Mouse (Mus musculus) embryonic stem cell, embryonic (primary cell): Measurements from ENCODE around the gene Gm6169.
"Not testable (repeated sequence)": the region's sequence is repeated elsewhere in the genome, so short reads cannot be mapped to it uniquely, and the experiment has no call there.

Experiments used
- CTCF ChIA-PET, 4 experiments: fragments of 300-600 bp in 2 of 4; fragments of 350-600 bp in 2 of 4; sonication (Branson Sonifier 250); formaldehyde crosslinking; loops; one replicate each; lab custom pipeline; 2022; ENCODE audit warnings: inconsistent platforms in 2 of 4; lab: Charles Lee
- POLR2A ChIA-PET, 4 experiments: fragments of 300-600 bp in 2 of 4; fragments of 350-600 bp in 2 of 4; sonication (Branson Sonifier 250); formaldehyde crosslinking; loops; one replicate each; lab custom pipeline; 2022; ENCODE audit warnings: antibody characterized with exemption in 4 of 4, inconsistent platforms in 1 of 4; lab: Charles Lee

Gm6169 gene

GRCm38 (mm10) chr13:97099187-97099852 is at the start of gene Gm6169:
TSS of gene Gm6169 (minus strand) at chr13:97099237.
- POLR2A ChIA-PET = interaction anchor here (0.6 to 1.9 kb wide), 27 partner anchors 9 to 1482 kb away, joined by 3 to 14 read pairs (median 4); partner anchors contain the start of genes Fam169a (in 2 of the 4), Gfm2 (in 2 of the 4), Nsa2 (in 2 of the 4) and Enc1 (in 1 of the 4)
- CTCF ChIA-PET = interaction anchor here (0.5 to 1.6 kb wide), 34 partner anchors 9 to 1876 kb away, joined by 3 to 14 read pairs (median 3); partner anchors contain the start of genes Fam169a (in 3 of the 4), Gfm2 (in 1 of the 4) and Nsa2 (in 1 of the 4)

DNA sequence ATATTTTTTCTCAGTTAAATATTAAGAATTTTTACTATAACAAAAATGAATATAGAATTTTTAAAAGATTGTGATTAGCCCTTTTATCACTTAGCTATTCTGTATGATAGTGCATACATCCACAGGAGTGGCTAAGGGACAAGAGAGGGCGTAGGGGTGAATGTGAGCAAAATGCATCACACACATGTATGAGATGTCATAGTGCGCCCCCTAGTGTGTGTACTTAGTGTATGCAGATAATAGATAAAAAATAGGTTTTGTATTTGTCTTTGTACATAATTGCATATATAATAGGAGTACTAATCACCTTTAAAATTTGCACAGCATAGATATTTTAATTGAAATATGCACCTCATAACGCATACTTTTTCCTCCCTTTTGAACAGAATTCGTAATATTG is 46.8 kb upstream of the Gm6169 start:
- POLR2A ChIA-PET = interaction anchor here in 1 of 4 experiments (0.7 to 1.7 kb wide), 5 partner anchors 8 to 517 kb away, joined by 3 to 7 read pairs (median 3); partner anchors contain the start of genes Gfm2 and Nsa2
- CTCF ChIA-PET = interaction anchor here in 1 of 4 experiments (0.5 kb wide), 1 partner anchor 12 kb away, joined by 8 read pairs; no protein-coding TSS in a partner anchor

DNA sequence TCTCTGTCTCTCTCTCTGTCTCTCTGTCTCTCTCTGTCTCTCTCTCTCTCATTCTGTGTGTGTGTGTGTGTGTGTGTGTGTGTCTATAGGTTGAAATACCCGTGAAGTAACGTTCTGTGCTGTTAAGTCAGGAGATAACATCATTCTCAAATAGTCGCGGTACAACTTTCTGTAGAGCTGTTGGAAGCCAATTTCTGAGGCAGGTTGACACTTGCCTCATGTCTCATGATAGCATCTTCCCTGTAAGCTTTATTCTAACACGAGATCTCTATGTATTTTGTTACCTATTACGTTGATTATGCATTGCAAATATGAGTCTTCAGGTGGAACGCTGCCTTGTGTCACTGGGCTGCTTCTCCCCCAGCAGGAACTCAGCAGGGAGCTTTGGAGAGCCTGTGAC is 43.3 kb upstream of the Gm6169 start:
- POLR2A ChIA-PET = interaction anchor here in 3 of 4 experiments (0.7 to 1.8 kb wide), 5 partner anchors 43 to 318 kb away, joined by 3 to 6 read pairs (median 3); partner anchors contain the start of gene Hexb (in 1 of the 3)
- CTCF ChIA-PET = interaction anchor here in 1 of 4 experiments (1.0 kb wide), 1 partner anchor 75 kb away, joined by 4 read pairs; the partner anchor contains the start of gene Fam169a

- CTCF ChIA-PET = interaction anchor here (0.6 to 1.5 kb wide), 10 partner anchors 10 to 415 kb away, joined by 3 to 7 read pairs (median 3); partner anchors contain the start of gene Gm6169 (in 1 of the 4)
Measured at GRCm38 (mm10) chr13:97138404-97138931, 39.4 kb upstream of the Gm6169 start.

DNA sequence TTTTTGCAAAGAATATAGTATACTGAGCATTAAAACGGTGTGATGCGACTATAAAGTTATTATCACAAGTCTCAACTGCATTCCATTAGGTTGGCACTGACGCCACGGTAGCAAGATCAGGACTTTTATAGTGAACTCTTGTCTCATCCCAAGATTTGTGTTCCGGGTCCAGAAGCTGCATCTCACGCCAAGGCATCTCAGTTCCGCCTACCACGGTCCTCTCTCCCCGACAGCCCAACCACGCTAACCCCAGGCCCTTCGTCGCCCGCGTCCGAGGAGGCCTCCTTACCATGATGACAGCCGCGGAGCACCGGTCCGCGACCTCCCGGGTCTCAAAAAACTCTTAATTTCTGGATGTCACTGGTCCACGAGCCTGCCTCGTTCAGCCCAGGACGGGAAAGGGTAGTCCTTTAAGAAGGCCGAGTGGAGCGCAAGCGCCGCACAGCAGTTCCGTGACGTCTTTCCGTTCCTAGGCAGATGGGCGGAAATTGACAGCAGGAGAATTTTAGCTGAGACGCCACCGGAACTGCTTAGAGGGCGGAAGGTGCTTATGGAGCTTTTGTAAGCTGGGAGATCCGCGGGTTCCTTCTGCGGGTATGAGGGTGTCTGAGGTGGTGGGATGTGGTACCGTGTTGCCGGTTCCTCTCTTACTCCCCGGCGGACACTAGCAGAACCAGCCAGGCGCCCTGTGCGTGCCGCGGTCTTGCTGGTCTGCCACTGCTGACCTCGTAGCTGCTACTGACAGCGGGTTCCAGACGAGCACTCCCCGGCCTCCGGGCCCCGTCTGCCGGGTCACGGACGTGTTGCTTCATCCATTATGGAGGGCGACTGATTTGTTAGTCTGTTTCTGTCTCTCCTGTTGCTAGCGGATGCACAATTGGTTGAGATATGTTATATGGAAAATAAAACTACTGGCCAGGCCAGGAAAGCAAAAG is 38.7 kb upstream of the Gm6169 start, which contains the start of the genes Gfm2 and Nsa2:
Gene Gfm2 (plus strand): TSS at position 472 of the 935 bp plus-strand sequence.
Gene Nsa2 (minus strand): TSS at position 472 of the 935 bp plus-strand sequence.
- POLR2A ChIA-PET = interaction anchor here (0.6 to 3.3 kb wide), 83 partner anchors 8 to 595 kb away, joined by 3 to 29 read pairs (median 4); partner anchors contain the start of genes Fam169a (in 3 of the 4), Hexb (in 2 of the 4), Col4a3bp (in 1 of the 4) and Enc1 (in 1 of the 4)
- CTCF ChIA-PET = interaction anchor here (0.8 to 1.5 kb wide), 6 partner anchors 10 to 72 kb away, joined by 3 to 7 read pairs (median 3); partner anchors contain the start of gene Gm6169 (in 1 of the 4)

More at GRCm38 (mm10) chr13:97138404-97138931, 39.4 kb upstream of the Gm6169 start:
- POLR2A ChIA-PET = interaction anchor here (0.6 to 3.3 kb wide), 82 partner anchors 8 to 596 kb away, joined by 3 to 29 read pairs (median 4); partner anchors contain the start of genes Fam169a (in 3 of the 4), Hexb (in 2 of the 4), Col4a3bp (in 1 of the 4) and Enc1 (in 1 of the 4)

- CTCF ChIA-PET, POLR2A ChIA-PET: not testable (repeated sequence)
Measured at GRCm38 (mm10) chr13:97130413-97130812, 31.4 kb upstream of the Gm6169 start.

GRCm38 (mm10) chr13:97129654-97130053 is 30.6 kb upstream of the Gm6169 start:
- CTCF ChIA-PET = not testable (repeated sequence)
- POLR2A ChIA-PET = interaction anchor here in 1 of 4 experiments (1.5 kb wide), 1 partner anchor 13 kb away, joined by 5 read pairs; no protein-coding TSS in a partner anchor

DNA sequence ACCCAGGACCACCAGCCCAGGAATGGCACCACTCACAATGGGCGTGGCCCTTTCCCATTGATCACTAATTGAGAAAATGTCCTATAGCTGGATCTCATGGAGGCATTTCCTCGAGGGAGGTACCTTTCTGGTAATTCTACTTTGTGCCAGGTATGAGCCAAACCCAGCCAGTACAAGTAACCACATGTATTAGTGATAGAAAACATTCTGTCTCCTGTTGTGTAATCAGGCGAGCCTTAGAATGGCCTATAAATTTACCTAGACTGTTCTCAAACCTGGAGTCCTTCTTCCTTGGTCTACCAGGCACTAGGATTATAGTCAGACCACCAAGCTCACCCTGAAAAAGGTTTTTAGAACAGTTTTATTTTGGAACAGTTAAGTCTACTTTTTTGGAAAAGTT is 22.3 kb upstream of the Gm6169 start:
- ChIA-PET CTCF (no interaction called here), POLR2A (interaction anchor here in 1 of 4 experiments (0.7 to 2.0 kb wide), 2 partner anchors 16 to 34 kb away, joined by 3 to 7 read pairs; partner anchors contain the start of genes Gfm2 and Nsa2)

DNA sequence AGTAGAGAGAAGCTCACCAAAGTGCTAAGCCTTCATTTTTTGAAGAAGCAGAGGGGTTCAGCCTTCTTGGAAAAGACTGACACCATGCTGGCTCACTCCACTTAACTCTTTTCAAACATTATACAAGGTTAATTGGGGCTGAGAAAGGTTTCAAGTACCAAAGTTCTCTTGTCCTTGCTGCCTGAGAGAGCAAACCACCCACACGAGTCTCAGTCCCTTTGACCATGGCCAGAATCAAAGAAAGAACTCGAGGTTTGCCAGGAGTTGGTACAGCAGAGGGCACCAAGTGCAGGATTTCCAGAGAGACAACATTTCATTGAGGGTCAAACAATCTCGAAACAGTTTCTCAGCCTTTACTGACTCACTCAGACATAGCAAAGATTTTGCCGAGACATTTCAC is 10.0 kb upstream of the Gm6169 start:
- CTCF ChIA-PET = interaction anchor here in 1 of 4 experiments (0.6 kb wide), 1 partner anchor 9 kb away, joined by 6 read pairs; no protein-coding TSS in a partner anchor
- POLR2A ChIA-PET = interaction anchor here in 1 of 4 experiments (1.5 kb wide), 1 partner anchor 14 kb away, joined by 5 read pairs; no protein-coding TSS in a partner anchor

DNA sequence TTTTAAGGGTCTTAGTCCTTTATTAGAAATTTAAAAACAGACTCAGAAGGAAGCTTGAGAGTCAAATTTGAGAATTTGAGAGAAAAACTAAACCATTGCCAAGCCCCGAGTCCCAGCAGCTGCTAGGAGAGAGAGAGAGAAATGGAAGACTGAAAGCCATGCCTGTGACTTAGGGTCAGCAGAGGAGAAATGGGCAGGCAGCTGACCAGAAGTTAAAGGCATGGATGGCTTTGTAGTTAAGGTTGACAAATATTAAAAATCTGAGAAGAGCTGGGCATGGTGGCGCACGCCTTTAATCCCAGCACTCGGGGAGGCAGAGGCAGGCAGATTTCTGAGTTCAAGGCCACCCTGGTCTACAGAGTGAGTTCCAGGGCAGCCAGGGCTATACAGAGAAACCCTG is 8.7 kb upstream of the Gm6169 start:
- ChIA-PET POLR2A (interaction anchor here in 2 of 4 experiments (0.6 to 0.8 kb wide), 2 partner anchors 29 to 30 kb away, joined by 3 read pairs; partner anchors contain the start of genes Gfm2 (in 1 of the 2) and Nsa2 (in 1 of the 2)), CTCF (interaction anchor here in 1 of 4 experiments (0.6 kb wide), 1 partner anchor 99 kb away, joined by 3 read pairs; no protein-coding TSS in a partner anchor)

DNA sequence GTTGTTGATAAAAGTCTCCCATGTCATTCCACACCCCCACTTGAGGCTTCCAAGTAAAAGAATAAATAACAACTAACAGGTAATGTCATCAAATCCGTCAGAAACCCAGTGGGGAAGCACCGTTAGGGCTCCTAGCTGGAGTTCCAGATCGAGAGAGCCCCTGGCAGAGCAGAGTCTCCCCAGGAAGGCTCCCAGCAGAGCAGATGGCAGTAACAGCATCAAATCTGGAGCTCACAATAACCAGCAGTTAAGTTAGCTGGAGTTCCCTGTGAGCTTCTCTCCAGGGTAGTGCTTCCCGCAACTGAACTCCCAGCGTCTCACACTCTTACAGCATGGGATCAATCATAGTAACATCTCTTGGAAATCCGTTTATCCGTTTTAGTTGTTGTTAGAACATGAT is 6.0 kb upstream of the Gm6169 start:
- CTCF ChIA-PET = interaction anchor here in 1 of 4 experiments (1.0 to 1.6 kb wide), 2 partner anchors 10 to 49 kb away, joined by 3 to 5 read pairs; no protein-coding TSS in a partner anchor
- POLR2A ChIA-PET = interaction anchor here (0.5 to 2.9 kb wide), 22 partner anchors 8 to 482 kb away, joined by 3 to 16 read pairs (median 4); partner anchors contain the start of genes Gfm2 (in 3 of the 4), Nsa2 (in 3 of the 4) and Fam169a (in 2 of the 4)

- ChIA-PET CTCF (interaction anchor here in 2 of 4 experiments (0.6 to 1.1 kb wide), 2 partner anchors 23 to 29 kb away, joined by 3 to 8 read pairs; partner anchors contain the start of gene Fam169a (in 1 of the 2)), POLR2A (interaction anchor here in 3 of 4 experiments (0.5 to 2.4 kb wide), 12 partner anchors 8 to 206 kb away, joined by 3 to 8 read pairs (median 4); partner anchors contain the start of genes Gfm2 (in 1 of the 3) and Nsa2 (in 1 of the 3))
Measured at GRCm38 (mm10) chr13:97095726-97096125, 3.3 kb downstream of the Gm6169 start.

- CTCF ChIA-PET = interaction anchor here in 3 of 4 experiments (0.7 to 1.7 kb wide), 5 partner anchors 10 to 318 kb away, joined by 3 to 4 read pairs (median 3); partner anchors contain the start of genes Fam169a (in 1 of the 3) and Gm6169 (in 1 of the 3)
- POLR2A ChIA-PET = interaction anchor here in 2 of 4 experiments (0.5 to 13.2 kb wide), 8 partner anchors 8 to 74 kb away, joined by 3 to 143 read pairs (median 4); partner anchors contain the start of genes Fam169a (in 2 of the 2) and Gm6169 (in 1 of the 2)
Measured at GRCm38 (mm10) chr13:97088183-97088582, 10.9 kb downstream of the Gm6169 start.

GRCm38 (mm10) chr13:97087421-97087820 is 11.6 kb downstream of the Gm6169 start:
- CTCF ChIA-PET = interaction anchor here in 2 of 4 experiments (1.0 to 1.7 kb wide), 2 partner anchors 9 to 12 kb away, joined by 3 to 4 read pairs; partner anchors contain the start of gene Gm6169 (in 1 of the 2)
- POLR2A ChIA-PET = interaction anchor here (0.6 to 13.2 kb wide), 9 partner anchors 8 to 34 kb away, joined by 3 to 143 read pairs (median 6); partner anchors contain the start of gene Fam169a (in 3 of the 4)

GRCm38 (mm10) chr13:97086316-97086715 is 12.7 kb downstream of the Gm6169 start:
- POLR2A ChIA-PET = interaction anchor here (0.6 to 13.2 kb wide), 20 partner anchors 9 to 106 kb away, joined by 3 to 143 read pairs (median 4); partner anchors contain the start of genes Fam169a (in 2 of the 4), Gfm2 (in 1 of the 4) and Nsa2 (in 1 of the 4)
- CTCF ChIA-PET = interaction anchor here in 1 of 4 experiments (0.6 to 1.4 kb wide), 2 partner anchors 13 to 141 kb away, joined by 4 to 6 read pairs; partner anchors contain the start of gene Gm6169

- POLR2A ChIA-PET = interaction anchor here in 3 of 4 experiments (0.7 to 13.2 kb wide), 8 partner anchors 8 to 40 kb away, joined by 3 to 143 read pairs (median 4); partner anchors contain the start of gene Fam169a (in 1 of the 3)
- CTCF ChIA-PET = no interaction called here
Measured at GRCm38 (mm10) chr13:97082432-97082831, 16.6 kb downstream of the Gm6169 start.
